Mouse (Mus musculus) gastrocnemius, adult 18-20 months (tissue): ENCODE results near the gene Gm21953. TPM values are rescaled to one million over a fixed set of nuclear protein-coding genes. Genes with fewer than 3 reads are reported as not detected.
"Not testable (repeated sequence)": the region's sequence is repeated elsewhere in the genome, so short reads cannot be mapped to it uniquely, and the experiment has no call there.

Experiments used
- DNase-seq: peaks from one replicate; pipeline ENCODE4 v3.0.0; 2021; ENCODE audit warnings: low spot score
- long read RNA-seq, 2 experiments: library from polyadenylated mRNA; stranded (forward); transcript quantifications; one replicate each; pipeline ENCODE4 v2.0.0; 2021
- total RNA-seq, 2 experiments: library from RNA; stranded (reverse); gene quantifications; 2 replicates each; pipeline ENCODE4 v1.2.3; 2021

Gm21953 gene
- not detected for total RNA-seq
- long read RNA-seq, experiment 1: 0 reads
- long read RNA-seq, experiment 2: 0 reads

- not testable (repeated sequence) for DNase-seq
Observed at GRCm38 (mm10) chr4:42293967-42294366, at the start of gene Gm21953. Gene Gm21953, plus strand, starts transcription at chr4:42294267.

- DNase-seq: not testable (repeated sequence)
Observed at GRCm38 (mm10) chr4:42255467-42255866, 38.6 kb upstream of the Gm21953 start, which contains the start of gene Ccl21b. Gene Ccl21b, plus strand, starts transcription at chr4:42255767.

GRCm38 (mm10) chr4:42318034-42318433, 24.0 kb downstream of the Gm21953 start, which contains the start of gene Fam205a3:
Gene Fam205a3, plus strand, starts transcription at chr4:42318334.
- not testable (repeated sequence) for DNase-seq

Other genes with a start within 250 kb of the Gm21953 start
- not detected for gene Gm3893, start 203.1 kb upstream of the Gm21953 start, total RNA-seq
- 10 to 100 TPM in 1 of 2 experiments, 1 to 10 TPM in 1; 9.6 to 12.6 TPM for gene Gm13304, start 179.4 kb upstream of the Gm21953 start, total RNA-seq
- under 1 TPM in 1 of 2 experiments, not detected in 1; 0.64 TPM for gene Gm13306, start 140.8 kb upstream of the Gm21953 start, total RNA-seq
- under 1 TPM in 1 of 2 experiments, not detected in 1; 0.62 TPM for gene Gm13305, start 125.7 kb upstream of the Gm21953 start, total RNA-seq
- gene Gm10600, start 53.6 kb upstream of the Gm21953 start, total RNA-seq: under 1 TPM; 0.96 to 1.00 TPM
- not detected for gene Ccl21b, start 38.5 kb upstream of the Gm21953 start, total RNA-seq
- gene Fam205a3, start 24.1 kb downstream of the Gm21953 start, total RNA-seq: under 1 TPM in 1 of 2 experiments, not detected in 1; 0.12 TPM
- gene Gm21586, start 145.1 kb downstream of the Gm21953 start, total RNA-seq: not detected
- under 1 TPM in 1 of 2 experiments, not detected in 1; 0.14 TPM for gene Gm2163, start 172.5 kb downstream of the Gm21953 start, total RNA-seq
- under 1 TPM in 1 of 2 experiments, not detected in 1; 0.12 TPM for gene Fam205a2, start 233.9 kb downstream of the Gm21953 start, total RNA-seq